Comparison of ENCODE assay signal across 11 mouse cellular contexts in the genomic region with DNA sequence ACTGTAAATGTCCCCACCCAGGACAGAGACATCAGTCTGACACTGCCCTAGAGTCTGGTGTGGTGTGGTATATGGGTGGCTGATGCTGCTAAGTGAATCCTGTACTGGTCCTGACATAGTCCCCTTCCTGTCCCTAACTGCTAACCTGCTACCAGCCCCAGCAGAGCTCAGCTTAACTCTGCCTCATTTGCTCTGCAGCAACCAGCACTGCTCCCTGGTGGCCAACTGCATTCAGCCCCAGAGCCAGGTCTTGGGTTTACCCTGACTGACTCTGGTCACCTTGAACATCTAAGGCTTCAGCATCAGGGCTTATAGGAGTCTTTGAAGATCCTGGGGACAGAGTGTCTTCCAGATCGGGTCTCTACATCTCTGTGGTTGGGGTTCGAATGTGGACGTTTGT. TPM values are rescaled to one million over a fixed set of nuclear protein-coding genes. Genes with fewer than 3 reads are reported as not detected.
DNase-seq lines count a peak whose midpoint lies in the region; ATAC-seq and TF ChIP-seq lines count a peak whose summit lies in the region.
"Had no signal": no experiment of that assay in that cellular context is flagged by ENCODE, and none has a peak within 500 bp of the region (broad histone marks: within the 10 kb centered on the region; RNA-seq: fewer than 3 reads in every experiment).

No protein-coding gene starts in this region.

- no peak for TF ChIP-seq POLR2A in heart, adult 2 months (IDR thresholded peaks at IDR 0.05; ENCODE audit: insufficient read depth, low read depth, low read length)

- intact Hi-C loops in heart, adult 2 months (cut with DNase I) = no loop called here

- DNase-seq in heart, adult 2 months = no peak
- DNase-seq in heart, embryonic 10.5 days (ENCODE audit: low spot score) = no peak
- DNase-seq in lung, postnatal 0 days (ENCODE audit: low spot score) = no peak
- no peak for DNase-seq in lung, postnatal 36 days
- peak; percentile 76 for DNase-seq in thymus, postnatal 25 days
- no peak for DNase-seq in hindbrain, embryonic 11.5 days (ENCODE audit: low spot score)

- no peaks in the 10 kb centered on the region for H3K36me3 ChIP-seq in heart, adult 2 months (ENCODE audit: control insufficient read depth, insufficient read depth, low read length)
- H3K36me3 ChIP-seq in heart, embryonic 10.5 days = peaks cover 39% of the 10 kb centered on the region
- no peaks in the 10 kb centered on the region for H3K36me3 ChIP-seq in lung, postnatal 0 days (ENCODE audit: insufficient read depth, low read length)
- H3K36me3 ChIP-seq in hindbrain, embryonic 11.5 days (ENCODE audit: control insufficient read depth, insufficient read depth, low read length) = peaks cover 8% of the 10 kb centered on the region
- H3K36me3 ChIP-seq in kidney, embryonic 16.5 days (ENCODE audit: insufficient read depth, low read length) = peaks cover 19% of the 10 kb centered on the region
- H3K36me3 ChIP-seq: hindbrain, embryonic 15.5 days had no signal

- WGBS in heart, adult 2 months = 84% methylated on average over 3 of the region's 3 CpGs
- 82% methylated on average over 3 of the region's 3 CpGs for whole genome bisulfite sequencing in heart, embryonic 10.5 days
- WGBS in lung, postnatal 0 days = 91% methylated on average over 3 of the region's 3 CpGs
- 92% methylated on average over 3 of the region's 3 CpGs for WGBS in hindbrain, embryonic 11.5 days
- 93% methylated on average over 3 of the region's 3 CpGs for WGBS in kidney, embryonic 16.5 days

- no peaks in the 10 kb centered on the region for H3K79me2 ChIP-seq in heart, adult 2 months (replicated peaks; ENCODE audit: control insufficient read depth, insufficient read depth, low read length)

- no peak overlapping the region for H3K9ac ChIP-seq in heart, adult 2 months (ENCODE audit: low read depth, low read length)
- no peak overlapping the region for H3K9ac ChIP-seq in lung, postnatal 0 days (replicated peaks; ENCODE audit: low read depth)
- no peak overlapping the region for H3K9ac ChIP-seq in hindbrain, embryonic 11.5 days (ENCODE audit: low read depth, low read length)
- no peak overlapping the region for H3K9ac ChIP-seq in kidney, embryonic 16.5 days (replicated peaks; ENCODE audit: low read length)
- H3K9ac ChIP-seq: hindbrain, embryonic 15.5 days; limb, embryonic 13.5 days; neural tube, embryonic 13.5 days had no signal

- no peak for TF ChIP-seq EP300 in heart, adult 2 months (IDR thresholded peaks at IDR 0.05; ENCODE audit: insufficient read depth, low read depth, low read length)
- no peak for TF ChIP-seq EP300 in lung, postnatal 0 days (IDR thresholded peaks at IDR 0.05)

- H3K4me2 ChIP-seq in lung, postnatal 0 days (replicated peaks; ENCODE audit: low read depth, low read length) = no peak overlapping the region
- no peak overlapping the region for H3K4me2 ChIP-seq in hindbrain, embryonic 11.5 days (replicated peaks; ENCODE audit: low read depth, low read length)
- no peak overlapping the region for H3K4me2 ChIP-seq in kidney, embryonic 16.5 days (replicated peaks; ENCODE audit: low read depth, low read length)
- H3K4me2 ChIP-seq: hindbrain, embryonic 15.5 days; limb, embryonic 13.5 days; neural tube, embryonic 13.5 days had no signal

- ATAC-seq in lung, postnatal 0 days = no peak
- peak; percentile 63; the same call in 1 of the 2 replicates for ATAC-seq in megakaryocyte, adult 5-6 weeks (ENCODE audit: poor library complexity, severe bottlenecking)
- no peak for ATAC-seq in hindbrain, embryonic 11.5 days (ENCODE audit: low FRiP score)
- ATAC-seq in kidney, embryonic 16.5 days (ENCODE audit: low FRiP score, low TSS enrichment) = no peak

- H3K4me3 ChIP-seq in heart, adult 2 months = no peak overlapping the region
- no peak overlapping the region for H3K4me3 ChIP-seq in heart, embryonic 10.5 days
- no peak overlapping the region for H3K4me3 ChIP-seq in lung, postnatal 0 days (ENCODE audit: low read depth, low read length)
- H3K4me3 ChIP-seq in hindbrain, embryonic 11.5 days (ENCODE audit: low read depth, low read length) = no peak overlapping the region
- no peak overlapping the region for H3K4me3 ChIP-seq in kidney, embryonic 16.5 days (ENCODE audit: low read length)
- H3K4me3 ChIP-seq: hindbrain, embryonic 15.5 days; limb, embryonic 13.5 days; neural tube, embryonic 13.5 days had no signal

- H3K4me1 ChIP-seq in heart, adult 2 months (ENCODE audit: control insufficient read depth, insufficient read depth, low read length) = no peaks in the 10 kb centered on the region
- peaks cover 23% of the 10 kb centered on the region for H3K4me1 ChIP-seq in heart, embryonic 10.5 days
- no peaks in the 10 kb centered on the region for H3K4me1 ChIP-seq in lung, postnatal 0 days (ENCODE audit: insufficient read depth, low read depth, low read length)
- no peaks in the 10 kb centered on the region for H3K4me1 ChIP-seq in hindbrain, embryonic 11.5 days (replicated peaks; ENCODE audit: control insufficient read depth, insufficient read depth, low read length)
- H3K4me1 ChIP-seq in kidney, embryonic 16.5 days (ENCODE audit: insufficient read depth, low read length) = no peaks in the 10 kb centered on the region

- H3K27ac ChIP-seq in heart, adult 2 months = no peak overlapping the region
- no peak overlapping the region for H3K27ac ChIP-seq in heart, embryonic 10.5 days
- H3K27ac ChIP-seq in lung, postnatal 0 days (ENCODE audit: low read length) = no peak overlapping the region
- no peak overlapping the region for H3K27ac ChIP-seq in hindbrain, embryonic 11.5 days (ENCODE audit: low read depth, low read length)
- no peak overlapping the region for H3K27ac ChIP-seq in kidney, embryonic 16.5 days (ENCODE audit: low read length)
- H3K27ac ChIP-seq: hindbrain, embryonic 15.5 days; limb, embryonic 13.5 days; neural tube, embryonic 13.5 days had no signal

- no peaks in the 10 kb centered on the region for H3K27me3 ChIP-seq in heart, adult 2 months (ENCODE audit: control insufficient read depth, insufficient read depth, low read length)
- peaks cover 13% of the 10 kb centered on the region; the same call in 1 of the 2 replicates for H3K27me3 ChIP-seq in heart, embryonic 10.5 days (ENCODE audit: insufficient read depth, poor library complexity, severe bottlenecking)
- no peaks in the 10 kb centered on the region for H3K27me3 ChIP-seq in lung, postnatal 0 days (replicated peaks; ENCODE audit: insufficient read depth, low read length)
- H3K27me3 ChIP-seq in hindbrain, embryonic 11.5 days (ENCODE audit: control insufficient read depth, insufficient read depth, low read length) = no peaks in the 10 kb centered on the region
- H3K27me3 ChIP-seq in kidney, embryonic 16.5 days (ENCODE audit: insufficient read depth, low read length) = no peaks in the 10 kb centered on the region; the same call in 1 of the 2 replicates
- H3K27me3 ChIP-seq: hindbrain, embryonic 15.5 days; limb, embryonic 13.5 days; neural tube, embryonic 13.5 days had no signal

- H3K9me3 ChIP-seq in heart, embryonic 10.5 days = no peaks in the 10 kb centered on the region
- H3K9me3 ChIP-seq in lung, postnatal 0 days (ENCODE audit: low read length) = no peaks in the 10 kb centered on the region
- H3K9me3 ChIP-seq in hindbrain, embryonic 11.5 days (ENCODE audit: control insufficient read depth, low read length) = no peaks in the 10 kb centered on the region
- H3K9me3 ChIP-seq in kidney, embryonic 16.5 days (ENCODE audit: low read length) = peaks cover 4% of the 10 kb centered on the region; the same call in 1 of the 2 replicates
- H3K9me3 ChIP-seq: hindbrain, embryonic 15.5 days; neural tube, embryonic 13.5 days had no signal

- TF ChIP-seq CTCF in heart, adult 2 months (IDR thresholded peaks at IDR 0.05) = peak; percentile 17; the same call in 1 of the 2 replicates
- peak; percentile 21; the same call in 1 of the 2 replicates for TF ChIP-seq CTCF in lung, postnatal 0 days (IDR thresholded peaks at IDR 0.05)

RNA-seq across cellular contexts. Expression of a gene that starts 50.5 kb away (rescaled TPM):
- 10 to 100 TPM; 16.3 to 16.9 TPM for total RNA-seq in heart, adult 2 months (2021)
- 6.5 and 9.5 TPM in 2 replicates for polyA plus RNA-seq in heart, adult 2 months (2012; rRNA removed)
- polyA plus RNA-seq in heart, embryonic 10.5 days (2016; fragmentation: Nextera tagmentation; extraction: Ambion mirVana) = 22.8 and 42.4 TPM in 2 replicates
- 6.5 and 7.9 TPM in 2 replicates for polyA plus RNA-seq in lung, postnatal 0 days (2015; fragmentation: Nextera tagmentation; extraction: Ambion mirVana)
- 36.0 and 37.4 TPM in 2 replicates for total RNA-seq in megakaryocyte, adult 5-6 weeks (2015)
- total RNA-seq in megakaryocyte, adult 5-6 weeks (2017) = 33.6 and 38.6 TPM in 2 replicates
- 40.3 and 44.1 TPM in 2 replicates for polyA plus RNA-seq in hindbrain, embryonic 11.5 days (2014; fragmentation: Nextera tagmentation; extraction: Ambion mirVana)
- polyA plus RNA-seq in kidney, embryonic 16.5 days (2015; fragmentation: Nextera tagmentation; extraction: Ambion mirVana) = 22.2 and 24.4 TPM in 2 replicates
